Mouse (Mus musculus): ENCODE data around the gene Casp14. TPM values are rescaled to one million over a fixed set of nuclear protein-coding genes. Genes with fewer than 3 reads are reported as not detected.

Gene Casp14
- polyA plus RNA-seq (2011; ENCODE audit: insufficient read length, low read depth, missing spikeins): 0.35 and 0.63 TPM in 2 replicates

DNA sequence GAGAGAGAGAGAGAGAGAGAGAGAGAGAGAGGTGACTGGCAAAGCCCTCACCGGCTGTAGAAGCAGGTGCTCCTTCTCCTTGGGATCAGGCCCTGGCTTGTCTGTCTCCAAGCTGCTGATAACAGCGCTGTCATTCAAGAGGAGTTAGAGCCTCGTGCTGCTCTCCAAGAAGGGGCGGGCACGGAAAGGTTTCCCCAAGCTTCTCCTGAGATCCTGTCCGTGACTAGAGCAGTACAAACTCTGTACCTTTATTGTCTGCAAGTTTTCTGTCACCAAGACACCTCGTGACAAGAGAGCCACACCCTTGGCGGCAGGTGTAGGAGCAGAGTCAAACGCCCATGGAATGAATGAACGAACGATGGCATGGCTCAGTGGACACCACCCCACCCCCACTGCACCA lies at the start of gene Casp14:
Casp14 (minus strand) TSS at position 239 of the 400 bp plus-strand sequence.
- TF ChIP-seq CTCF (IDR thresholded peaks at IDR 0.05; ENCODE audit: borderline replicate concordance, insufficient read depth, low read length) (no peak), POLR2A (IDR thresholded peaks at IDR 0.05; ENCODE audit: low read depth, low read length) (no peak)
- H3K4me1 ChIP-seq (ENCODE audit: control insufficient read depth, insufficient read depth, low read length): peaks cover 23% of the 10 kb centered on the region
- H3K27ac ChIP-seq (ENCODE audit: insufficient read depth, low read length): peak within 1 kb of the TSS; percentile 48; the same call in 1 of the 2 replicates
- H3K4me3 ChIP-seq (ENCODE audit: insufficient read depth, low read length): no peak within 1 kb of the TSS

DNA sequence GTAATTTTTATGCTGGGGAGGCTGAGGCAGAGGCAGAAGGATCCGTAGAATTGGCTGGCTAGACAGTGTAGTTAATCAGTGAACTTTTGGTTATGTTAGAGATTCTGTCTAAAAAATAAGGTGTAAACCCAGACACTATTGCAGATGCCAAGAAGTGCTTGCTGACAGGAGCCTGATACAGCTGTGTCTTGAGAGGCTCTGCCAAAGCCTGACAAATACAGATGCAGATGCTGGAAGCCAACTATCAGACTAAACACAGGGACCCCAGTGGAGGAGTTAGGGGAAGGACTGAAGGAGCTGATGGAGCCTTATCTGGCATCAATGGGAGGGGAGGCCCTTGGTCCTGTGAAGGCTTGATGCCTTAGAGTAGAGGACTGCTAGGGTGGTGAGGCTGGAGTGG lies 47.5 kb upstream of the Casp14 start:
- no peak overlapping the region for H3K27ac ChIP-seq (ENCODE audit: insufficient read depth, low read length)

DNA sequence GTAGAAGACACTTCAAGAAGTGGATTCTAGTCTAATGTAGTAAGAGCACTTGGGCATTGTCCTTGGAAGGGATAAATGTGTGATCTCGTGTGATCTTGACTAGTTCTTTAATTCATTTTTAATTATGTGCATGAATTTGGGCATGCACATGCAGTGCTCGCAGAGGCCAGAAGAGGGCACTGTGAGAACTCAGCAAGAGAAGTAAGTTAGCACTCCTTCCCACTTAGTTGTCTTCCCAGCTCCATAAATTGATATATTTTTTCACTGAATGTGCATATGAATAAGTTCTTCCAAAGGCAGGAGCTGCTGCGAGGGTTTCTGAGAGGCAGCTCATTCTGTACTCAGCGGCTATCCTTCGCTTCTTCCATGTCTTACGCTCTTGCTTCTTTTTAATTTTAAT lies 37.9 kb upstream of the Casp14 start:
- no peak overlapping the region for H3K4me3 ChIP-seq (ENCODE audit: insufficient read depth, low read length)
- peaks cover 8% of the 10 kb centered on the region for H3K4me1 ChIP-seq (ENCODE audit: control insufficient read depth, insufficient read depth, low read length)
- H3K27ac ChIP-seq (ENCODE audit: insufficient read depth, low read length): peak overlapping the region; percentile 32; the same call in 1 of the 2 replicates
- peak; percentile 83 for TF ChIP-seq CTCF (IDR thresholded peaks at IDR 0.05; ENCODE audit: borderline replicate concordance, insufficient read depth, low read length)
- no peak for TF ChIP-seq POLR2A (IDR thresholded peaks at IDR 0.05; ENCODE audit: low read depth, low read length)

More for the DNA sequence above, 47.5 kb upstream of the Casp14 start:
- Histone ChIP-seq H3K4me1 (ENCODE audit: control insufficient read depth, insufficient read depth, low read length) (no peaks in the 10 kb centered on the region), H3K4me3 (ENCODE audit: insufficient read depth, low read length) (no peak overlapping the region)
- TF ChIP-seq POLR2A (IDR thresholded peaks at IDR 0.05; ENCODE audit: low read depth, low read length) (no peak), CTCF (IDR thresholded peaks at IDR 0.05; ENCODE audit: borderline replicate concordance, insufficient read depth, low read length) (no peak)

DNA sequence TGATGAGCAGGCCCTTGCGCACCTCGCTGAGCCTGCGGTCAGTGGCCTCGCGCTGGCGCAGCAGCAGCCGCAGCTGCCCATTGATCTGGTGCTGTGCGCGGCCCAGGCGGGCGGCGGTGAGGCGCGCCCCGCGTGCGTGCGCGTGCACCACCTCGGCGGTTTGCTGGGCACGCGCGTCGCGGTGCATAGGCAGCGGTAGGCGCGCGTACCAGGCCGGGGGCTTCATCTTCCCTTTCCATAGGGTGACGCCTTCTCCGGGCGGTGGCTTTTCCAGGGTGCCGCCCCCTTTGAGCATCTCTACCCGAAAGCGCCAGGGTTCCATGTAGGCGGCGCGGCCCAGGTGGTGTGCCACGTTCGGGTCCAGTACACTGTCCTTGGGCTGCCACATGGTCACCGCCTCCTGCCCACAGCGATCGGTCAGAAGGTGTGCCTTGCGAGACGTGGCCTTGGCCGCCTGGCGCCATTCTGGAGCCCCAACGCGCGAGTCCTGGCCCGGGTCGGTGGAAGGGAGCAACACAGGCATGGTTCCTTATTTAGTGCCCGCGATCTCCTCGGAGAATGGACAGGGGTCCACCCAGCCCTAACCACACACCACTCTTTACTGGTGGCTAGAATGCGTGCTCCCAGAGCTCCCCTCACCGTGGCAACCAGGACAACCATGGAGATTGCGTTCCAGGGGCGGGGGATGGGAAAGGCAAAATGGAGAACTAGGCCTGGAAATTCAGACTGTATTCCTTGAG lies 34.5 kb upstream of the Casp14 start, which contains the start of gene Ccdc105:
Ccdc105 (minus strand) TSS at position 614 of the 740 bp plus-strand sequence.
- H3K27ac ChIP-seq (ENCODE audit: insufficient read depth, low read length): no peak within 1 kb of the TSS
- peaks cover 8% of the 10 kb centered on the region for H3K4me1 ChIP-seq (ENCODE audit: control insufficient read depth, insufficient read depth, low read length)
- TF ChIP-seq POLR2A (IDR thresholded peaks at IDR 0.05; ENCODE audit: low read depth, low read length) (peak; percentile 79), CTCF (IDR thresholded peaks at IDR 0.05; ENCODE audit: borderline replicate concordance, insufficient read depth, low read length) (no peak)
- peak within 1 kb of the TSS; percentile 24 for H3K4me3 ChIP-seq (ENCODE audit: insufficient read depth, low read length)

DNA sequence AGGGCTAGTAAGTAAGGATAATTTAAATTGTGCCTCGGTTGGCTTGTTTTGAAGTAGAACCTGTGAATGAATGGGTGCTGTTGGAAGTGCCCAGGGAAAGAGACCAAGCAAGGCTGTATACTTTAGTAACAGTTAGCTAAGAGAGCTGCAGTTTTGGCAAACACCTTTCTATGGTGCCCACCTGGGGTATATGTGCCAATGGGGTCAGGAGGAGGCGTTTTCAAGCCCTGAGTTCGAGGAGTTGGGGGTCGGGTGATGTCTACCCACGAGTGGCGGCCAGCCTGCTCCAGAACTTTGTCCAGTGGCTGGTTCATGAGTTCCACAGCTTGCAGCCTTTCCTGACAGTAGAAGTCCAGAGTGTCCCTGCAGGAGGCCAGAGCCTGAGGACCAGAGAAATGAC lies 30.9 kb upstream of the Casp14 start:
- TF ChIP-seq CTCF (IDR thresholded peaks at IDR 0.05; ENCODE audit: borderline replicate concordance, insufficient read depth, low read length): no peak
- no peak for TF ChIP-seq POLR2A (IDR thresholded peaks at IDR 0.05; ENCODE audit: low read depth, low read length)
- Histone ChIP-seq H3K4me1 (ENCODE audit: control insufficient read depth, insufficient read depth, low read length) (0 out of 2 replicates have a peak, but pooled peaks cover 3% of the 10 kb centered on the region), H3K27ac (ENCODE audit: insufficient read depth, low read length) (no peak overlapping the region)

DNA sequence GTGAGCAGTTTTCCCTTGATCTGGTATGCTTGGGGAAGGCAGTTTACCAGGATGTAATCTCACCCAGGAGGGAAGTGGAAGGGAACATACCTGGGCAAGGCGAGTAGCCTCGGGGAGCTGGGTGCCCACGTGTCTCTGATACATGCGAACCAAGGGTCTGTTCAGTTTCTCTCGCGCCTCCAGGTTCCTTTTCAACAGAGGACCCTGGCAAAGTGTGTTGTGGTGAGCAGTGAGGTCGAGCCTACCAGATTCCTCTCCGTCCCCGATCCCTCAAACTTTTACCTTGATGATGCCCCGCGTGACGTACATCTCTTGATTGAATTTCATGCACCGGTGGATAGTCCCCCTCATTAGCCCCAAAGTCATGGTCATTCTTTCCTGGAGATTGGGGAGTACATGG lies 30.1 kb upstream of the Casp14 start:
- Histone ChIP-seq H3K27ac (ENCODE audit: insufficient read depth, low read length) (no peak overlapping the region), H3K4me1 (ENCODE audit: control insufficient read depth, insufficient read depth, low read length) (0 out of 2 replicates have a peak, but pooled peaks cover 3% of the 10 kb centered on the region), H3K4me3 (ENCODE audit: insufficient read depth, low read length) (no peak overlapping the region)
- no peak for TF ChIP-seq POLR2A (IDR thresholded peaks at IDR 0.05; ENCODE audit: low read depth, low read length)
- TF ChIP-seq CTCF (IDR thresholded peaks at IDR 0.05; ENCODE audit: borderline replicate concordance, insufficient read depth, low read length): no peak

More for the DNA sequence above, 30.9 kb upstream of the Casp14 start:
- no peak overlapping the region for H3K4me3 ChIP-seq (ENCODE audit: insufficient read depth, low read length)

DNA sequence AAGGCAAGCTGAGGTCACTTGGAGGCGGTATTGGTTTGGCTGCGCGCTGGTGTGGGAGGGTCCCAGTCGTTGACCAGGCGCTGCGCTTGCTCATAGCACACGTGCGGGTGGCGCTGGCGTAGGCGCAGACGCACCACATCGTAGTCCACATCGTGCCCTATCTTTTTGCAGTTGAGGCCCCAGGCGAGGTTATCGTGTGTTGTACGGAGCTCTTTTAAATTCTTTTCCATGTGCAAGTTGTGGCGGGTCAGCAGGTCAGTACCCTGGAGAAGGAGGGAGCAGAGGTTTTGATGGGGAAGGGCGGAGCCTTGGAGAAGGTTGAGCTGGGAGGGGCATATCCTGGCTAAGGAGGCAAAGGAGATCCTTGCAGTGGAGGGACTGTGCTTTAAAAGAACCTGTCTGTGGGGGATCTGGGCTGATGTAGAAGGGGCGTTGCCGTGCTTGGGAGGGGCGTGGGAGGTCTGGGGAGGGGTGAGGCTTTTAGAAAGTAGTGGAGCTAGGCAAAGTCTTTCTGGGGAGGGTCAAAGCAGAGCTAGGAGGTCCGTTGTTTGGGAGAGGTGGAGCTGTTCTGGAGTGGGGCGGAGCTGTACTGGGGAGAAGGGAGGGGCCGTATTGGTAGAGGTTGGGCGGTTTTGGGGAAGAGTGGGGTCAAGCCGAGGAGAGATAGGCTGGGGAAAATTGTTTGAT lies 29.1 kb upstream of the Casp14 start:
- no peak overlapping the region for H3K27ac ChIP-seq (ENCODE audit: insufficient read depth, low read length)
- H3K4me3 ChIP-seq (ENCODE audit: insufficient read depth, low read length): peak overlapping the region; percentile 25; the same call in 1 of the 2 replicates
- peak; percentile 7; the same call in 1 of the 2 replicates for TF ChIP-seq CTCF (IDR thresholded peaks at IDR 0.05; ENCODE audit: borderline replicate concordance, insufficient read depth, low read length)
- TF ChIP-seq POLR2A (IDR thresholded peaks at IDR 0.05; ENCODE audit: low read depth, low read length): no peak

DNA sequence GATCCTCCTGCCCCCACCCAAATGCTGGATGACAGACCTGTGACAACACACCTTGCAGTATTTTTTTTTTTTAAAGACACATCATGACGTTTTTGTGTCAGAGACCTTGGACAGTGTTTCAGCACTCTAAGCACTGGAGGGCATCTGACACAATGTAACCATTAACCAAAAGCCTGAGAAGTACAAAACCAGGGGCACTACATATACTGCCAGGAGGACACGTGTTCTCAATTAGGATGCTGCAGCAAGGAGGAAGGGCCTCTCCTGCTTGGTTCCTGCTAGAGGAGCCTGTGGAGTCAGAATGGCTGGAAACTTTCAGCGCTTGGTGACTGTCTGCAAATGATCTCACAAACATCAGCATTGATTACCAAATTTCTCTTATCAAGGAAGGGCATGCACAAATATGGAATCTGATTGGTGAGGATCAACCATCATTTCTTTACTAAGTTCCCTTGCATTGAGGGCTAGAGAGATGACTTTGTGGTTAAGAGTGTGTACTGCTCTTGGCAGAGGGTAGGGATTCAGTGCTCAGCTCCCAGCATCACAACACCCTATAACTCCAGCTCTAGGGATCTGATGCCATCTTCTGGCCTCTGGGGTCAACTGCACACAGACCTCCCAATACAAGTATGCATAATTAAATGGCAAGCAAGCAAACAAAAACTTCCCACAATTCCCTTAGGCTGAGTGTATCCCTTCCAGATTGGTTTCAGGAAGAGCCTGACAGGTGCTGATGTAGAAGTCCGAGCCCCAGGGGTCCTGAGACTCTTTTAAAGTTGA lies 27.5 kb upstream of the Casp14 start:
- Histone ChIP-seq H3K4me3 (ENCODE audit: insufficient read depth, low read length) (no peak overlapping the region), H3K27ac (ENCODE audit: insufficient read depth, low read length) (no peak overlapping the region), H3K4me1 (ENCODE audit: control insufficient read depth, insufficient read depth, low read length) (no peaks in the 10 kb centered on the region)
- no peak for TF ChIP-seq POLR2A (IDR thresholded peaks at IDR 0.05; ENCODE audit: low read depth, low read length)
- TF ChIP-seq CTCF (IDR thresholded peaks at IDR 0.05; ENCODE audit: borderline replicate concordance, insufficient read depth, low read length): no peak

More for the DNA sequence above, 29.1 kb upstream of the Casp14 start:
- H3K4me1 ChIP-seq (ENCODE audit: control insufficient read depth, insufficient read depth, low read length): 0 out of 2 replicates have a peak, but pooled peaks cover 3% of the 10 kb centered on the region

DNA sequence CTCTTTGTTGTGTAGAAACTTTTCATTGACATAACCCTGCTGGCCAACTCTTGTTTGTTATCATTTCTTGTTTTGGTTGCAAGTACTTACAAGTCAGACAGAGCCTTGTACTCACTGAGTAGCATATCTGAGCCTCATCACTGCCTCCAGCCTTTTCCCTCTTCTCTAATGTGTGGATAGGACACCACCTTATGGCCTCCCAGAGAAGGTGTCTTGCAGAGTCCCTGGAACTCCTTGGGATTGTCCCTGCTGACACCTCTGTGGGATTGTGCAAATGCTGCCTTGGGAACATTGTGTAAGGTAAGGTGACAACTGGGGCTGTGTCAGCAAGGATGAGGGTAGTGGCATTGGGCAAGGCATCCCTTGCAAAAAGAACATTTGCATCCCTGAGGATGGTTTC lies 25.6 kb upstream of the Casp14 start:
- H3K4me3 ChIP-seq (ENCODE audit: insufficient read depth, low read length): no peak overlapping the region
- TF ChIP-seq POLR2A (IDR thresholded peaks at IDR 0.05; ENCODE audit: low read depth, low read length): no peak
- TF ChIP-seq CTCF (IDR thresholded peaks at IDR 0.05; ENCODE audit: borderline replicate concordance, insufficient read depth, low read length): no peak
- H3K4me1 ChIP-seq (ENCODE audit: control insufficient read depth, insufficient read depth, low read length): no peaks in the 10 kb centered on the region
- H3K27ac ChIP-seq (ENCODE audit: insufficient read depth, low read length): no peak overlapping the region

Data from embryonic fibroblast, embryonic 13.5 days (primary cell).